Mouse (Mus musculus): ENCODE measurements around the gene Gss. TPM values are rescaled to one million over a fixed set of nuclear protein-coding genes. Genes with fewer than 3 reads are reported as not detected.

Gss gene
- polyA plus RNA-seq, 1 experiment = 85.3 TPM

DNA sequence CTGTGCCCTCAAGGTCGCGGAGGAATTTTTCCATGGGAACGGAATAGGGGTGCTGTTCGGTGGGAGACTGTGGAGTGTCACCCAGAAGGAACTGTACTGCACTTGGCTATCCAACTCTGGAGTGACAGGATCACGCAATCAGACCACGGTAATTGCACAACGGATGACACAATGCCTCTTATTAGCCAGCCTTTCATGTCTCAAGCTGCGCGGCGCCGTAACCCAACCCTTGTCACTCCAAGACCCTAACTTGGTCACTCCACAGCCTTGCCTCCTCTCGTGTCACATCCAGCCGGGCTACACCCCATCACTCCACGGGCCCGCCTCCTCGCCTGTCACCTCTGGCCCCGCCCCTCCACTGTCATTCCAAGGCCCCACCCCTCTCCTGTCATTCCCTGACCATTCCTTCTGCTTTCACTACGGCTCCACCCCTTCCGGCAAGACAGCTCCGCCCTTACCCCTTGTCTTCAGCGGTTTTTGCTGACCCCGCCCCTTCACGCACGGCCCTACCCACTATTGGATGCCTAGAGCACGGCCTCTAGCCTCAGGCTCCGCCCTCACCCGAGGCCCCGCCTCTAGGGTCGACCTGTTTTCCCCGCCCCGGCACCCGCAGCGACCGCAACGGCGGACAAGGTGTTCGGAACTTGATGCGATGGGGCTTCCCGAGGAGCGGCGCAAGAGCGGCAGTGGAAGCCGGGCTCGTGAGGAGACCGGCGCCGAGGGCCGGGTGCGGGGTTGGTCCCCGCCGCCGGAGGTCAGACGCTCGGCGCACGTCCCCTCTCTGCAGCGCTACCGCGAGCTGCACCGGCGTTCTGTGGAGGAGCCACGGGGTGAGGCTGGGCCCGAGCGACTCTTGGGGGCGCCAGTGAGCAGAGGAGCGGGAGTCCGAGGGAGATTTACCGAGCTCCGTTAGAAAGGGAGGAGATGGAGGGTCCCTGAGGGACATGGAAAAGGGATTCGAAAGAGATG lies 74.9 kb downstream of the Gss start, which contains the start of the genes Acss2 and Ggt7:
Gene Acss2 (plus strand): TSS at position 494 of the 969 bp plus-strand sequence.
Gene Ggt7 (minus strand): TSS at position 783 of the 969 bp plus-strand sequence.
- WGBS = 2% methylated on average over 70 of the region's 70 CpGs
- Histone ChIP-seq H3K27me3 (ENCODE audit: control insufficient read depth, insufficient read depth, low read length) (no peaks in the 10 kb centered on the region), H3K4me1 (ENCODE audit: control insufficient read depth, insufficient read depth, insufficient read length, low read length) (peaks cover 6% of the 10 kb centered on the region), H3K27ac (ENCODE audit: insufficient read depth, low read depth, low read length) (peak within 1 kb of the TSS; percentile 19; the same call in 1 of the 2 replicates), H3K36me3 (ENCODE audit: control insufficient read depth, insufficient read depth, low read length) (no peaks in the 10 kb centered on the region), H3K4me3 (ENCODE audit: low read depth, low read length) (peak within 1 kb of the TSS; percentile 78)
- TF ChIP-seq POLR2A (IDR thresholded peaks at IDR 0.05; ENCODE audit: low read depth, low read length) (peak; percentile 46), CTCF (IDR thresholded peaks at IDR 0.05; ENCODE audit: extremely low read depth, insufficient read length, insufficient replicate concordance, low read depth, low read length) (peak; percentile 81)

DNA sequence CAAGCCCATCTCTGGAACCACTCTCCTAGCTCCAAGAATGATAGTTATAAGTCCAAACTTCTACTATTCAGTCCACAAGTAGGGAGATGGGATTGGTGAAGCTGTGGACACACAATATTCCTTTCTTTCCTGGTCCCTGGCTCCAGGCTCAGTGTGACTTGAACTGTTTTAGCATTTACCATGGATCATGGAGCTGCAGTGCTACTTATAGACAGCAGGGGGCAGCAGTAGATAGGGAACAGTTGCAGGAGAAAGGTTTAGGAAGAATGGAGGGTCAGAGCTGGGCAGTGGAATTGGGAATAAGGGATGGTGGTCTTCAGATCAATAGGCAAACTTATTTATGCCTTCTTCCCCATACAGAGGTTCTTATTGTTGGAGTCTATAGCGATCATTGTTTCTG lies 76.7 kb downstream of the Gss start:
- peaks cover 7% of the 10 kb centered on the region for H3K4me1 ChIP-seq (ENCODE audit: control insufficient read depth, insufficient read depth, insufficient read length, low read length)
- H3K4me3 ChIP-seq (ENCODE audit: low read depth, low read length) = no peak overlapping the region
- 8% methylated on average over 1 of the region's 1 CpGs for WGBS
- no peak overlapping the region for H3K27ac ChIP-seq (ENCODE audit: insufficient read depth, low read depth, low read length)
- H3K36me3 ChIP-seq (ENCODE audit: control insufficient read depth, insufficient read depth, low read length) = no peaks in the 10 kb centered on the region
- no peaks in the 10 kb centered on the region for H3K27me3 ChIP-seq (ENCODE audit: control insufficient read depth, insufficient read depth, low read length)
- TF ChIP-seq CTCF (IDR thresholded peaks at IDR 0.05; ENCODE audit: extremely low read depth, insufficient read length, insufficient replicate concordance, low read depth, low read length) (no peak), POLR2A (IDR thresholded peaks at IDR 0.05; ENCODE audit: low read depth, low read length) (no peak)

DNA sequence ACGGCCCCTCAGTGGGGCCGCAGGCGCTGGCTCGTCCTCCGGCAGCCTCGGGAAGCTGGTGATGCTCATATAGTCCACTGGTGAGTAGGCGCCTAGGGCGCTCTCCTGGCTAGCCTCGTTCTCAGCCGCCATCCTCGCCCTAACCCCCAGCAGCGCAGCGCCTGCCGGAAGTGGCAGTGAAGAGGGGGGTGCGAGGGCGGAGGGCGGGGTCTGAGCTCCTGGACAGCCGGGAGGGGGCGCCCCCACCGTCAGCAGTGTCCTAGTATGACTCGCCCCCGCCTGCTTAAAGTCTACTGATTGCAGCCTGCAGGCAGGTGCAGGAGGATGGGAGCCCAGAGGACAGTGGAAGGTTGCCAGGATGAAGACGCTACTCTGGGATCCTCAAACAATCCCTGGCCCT lies 77.9 kb downstream of the Gss start:
- no peak for TF ChIP-seq POLR2A (IDR thresholded peaks at IDR 0.05; ENCODE audit: low read depth, low read length)
- TF ChIP-seq CTCF (IDR thresholded peaks at IDR 0.05; ENCODE audit: extremely low read depth, insufficient read length, insufficient replicate concordance, low read depth, low read length) = no peak
- H3K27ac ChIP-seq (ENCODE audit: insufficient read depth, low read depth, low read length) = no peak overlapping the region
- H3K4me3 ChIP-seq (ENCODE audit: low read depth, low read length) = peak overlapping the region; percentile 44
- WGBS = 4% methylated on average over 23 of the region's 23 CpGs
- H3K4me1 ChIP-seq (ENCODE audit: control insufficient read depth, insufficient read depth, insufficient read length, low read length) = peaks cover 7% of the 10 kb centered on the region
- no peaks in the 10 kb centered on the region for H3K27me3 ChIP-seq (ENCODE audit: control insufficient read depth, insufficient read depth, low read length)
- H3K36me3 ChIP-seq (ENCODE audit: control insufficient read depth, insufficient read depth, low read length) = no peaks in the 10 kb centered on the region

DNA sequence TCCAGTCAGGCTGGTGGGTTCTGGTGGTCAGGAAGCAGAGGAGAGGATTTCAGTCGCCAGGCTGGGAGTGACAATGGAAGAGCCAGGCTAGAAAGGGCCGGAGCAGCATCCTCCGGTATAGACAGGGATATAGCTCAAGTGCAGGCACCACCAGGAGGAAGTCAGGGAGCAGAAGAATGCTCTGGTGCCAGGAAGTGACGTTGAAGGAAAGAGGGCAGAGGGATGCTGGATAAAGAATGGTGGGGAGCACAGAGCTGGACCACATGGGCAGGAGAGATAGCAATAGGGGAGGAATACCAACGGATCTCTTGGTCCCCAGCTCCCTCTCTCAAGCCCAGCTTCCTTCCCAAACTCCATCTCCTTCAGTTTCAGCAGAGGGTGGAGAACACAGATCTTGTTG lies 79.1 kb downstream of the Gss start:
- WGBS = 63% methylated on average over 5 of the region's 5 CpGs
- Histone ChIP-seq H3K36me3 (ENCODE audit: control insufficient read depth, insufficient read depth, low read length) (no peaks in the 10 kb centered on the region), H3K4me1 (ENCODE audit: control insufficient read depth, insufficient read depth, insufficient read length, low read length) (peaks cover 4% of the 10 kb centered on the region), H3K4me3 (ENCODE audit: low read depth, low read length) (no peak overlapping the region), H3K27me3 (ENCODE audit: control insufficient read depth, insufficient read depth, low read length) (no peaks in the 10 kb centered on the region), H3K27ac (ENCODE audit: insufficient read depth, low read depth, low read length) (no peak overlapping the region)
- TF ChIP-seq CTCF (IDR thresholded peaks at IDR 0.05; ENCODE audit: extremely low read depth, insufficient read length, insufficient replicate concordance, low read depth, low read length) (no peak), POLR2A (IDR thresholded peaks at IDR 0.05; ENCODE audit: low read depth, low read length) (no peak)

Other genes starting within 250 kb of the Gss start
- 13.7 and 26.2 TPM in 2 replicates for gene Pigu, start 235.4 kb downstream of the Gss start, polyA plus RNA-seq (2012; rRNA removed)
- 161 and 164 TPM in 2 replicates for gene Trp53inp2, start 211.8 kb downstream of the Gss start, polyA plus RNA-seq (2012; rRNA removed)
- gene Ncoa6, start 118.9 kb downstream of the Gss start, polyA plus RNA-seq (2012; rRNA removed) = 14.5 and 57.0 TPM in 2 replicates
- gene Acss2, start 74.9 kb downstream of the Gss start, polyA plus RNA-seq (2012; rRNA removed) = 9.1 and 18.8 TPM in 2 replicates
- gene Ggt7, start 74.6 kb downstream of the Gss start, polyA plus RNA-seq (2012; rRNA removed) = 4.7 and 7.0 TPM in 2 replicates
- 0.47 and 0.51 TPM in 2 replicates for gene Myh7b, start 18.4 kb upstream of the Gss start, polyA plus RNA-seq (2012; rRNA removed)
- gene Trpc4ap, start 99.6 kb upstream of the Gss start, polyA plus RNA-seq (2012; rRNA removed) = 66.5 and 133 TPM in 2 replicates
- 60.3 and 96.4 TPM in 2 replicates for gene Edem2, start 136.7 kb upstream of the Gss start, polyA plus RNA-seq (2012; rRNA removed)
- not detected in 2 replicates for gene Gm17581, start 143.1 kb upstream of the Gss start, polyA plus RNA-seq (2012; rRNA removed)
- gene Procr, start 158.3 kb upstream of the Gss start, polyA plus RNA-seq (2012; rRNA removed) = 4.8 and 6.8 TPM in 2 replicates
- 0.22 and 2.4 TPM in 2 replicates for gene Mmp24, start 182.5 kb upstream of the Gss start, polyA plus RNA-seq (2012; rRNA removed)
- gene BC029722, start 226.6 kb upstream of the Gss start, polyA plus RNA-seq (2012; rRNA removed) = 23.6 and 38.3 TPM in 2 replicates
- gene Eif6, start 234.1 kb upstream of the Gss start, polyA plus RNA-seq (2012; rRNA removed) = 231 and 467 TPM in 2 replicates
- gene Fam83c, start 242.0 kb upstream of the Gss start, polyA plus RNA-seq (2012; rRNA removed) = 0.34 and 0.89 TPM in 2 replicates

All from small intestine, adult 2 months (tissue).